Mouse (Mus musculus): ENCODE measurements around the gene Dnali1.

DNA sequence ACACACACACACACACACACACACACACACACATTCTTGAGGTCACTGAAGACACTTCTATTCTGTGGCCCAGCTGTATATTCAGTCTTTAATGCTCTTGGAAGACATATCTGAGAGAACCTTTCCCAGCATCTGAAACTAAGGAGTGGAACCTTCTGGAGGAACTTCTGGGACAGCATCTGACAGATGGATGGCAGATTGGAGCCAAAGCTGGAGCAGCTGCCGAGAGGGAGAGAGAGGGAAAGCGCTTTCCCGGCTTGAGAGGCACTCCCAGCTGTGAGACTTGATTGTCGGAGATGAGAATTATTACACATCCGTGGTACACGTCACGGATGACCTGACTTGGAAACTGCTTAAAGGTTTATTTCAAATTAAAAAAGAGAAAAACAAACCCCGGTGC is 56.8 kb downstream of the Dnali1 start:
- TF ChIP-seq CTCF (IDR thresholded peaks at IDR 0.05; ENCODE audit: low read depth, low read length) = no peak
- no peak for TF ChIP-seq POLR2A (IDR thresholded peaks at IDR 0.05; ENCODE audit: borderline replicate concordance, low read depth, low read length)

Measured in bone marrow macrophage, adult 2 months (primary cell).